8 mouse cellular contexts compared by ENCODE assay signal in the genomic region with DNA sequence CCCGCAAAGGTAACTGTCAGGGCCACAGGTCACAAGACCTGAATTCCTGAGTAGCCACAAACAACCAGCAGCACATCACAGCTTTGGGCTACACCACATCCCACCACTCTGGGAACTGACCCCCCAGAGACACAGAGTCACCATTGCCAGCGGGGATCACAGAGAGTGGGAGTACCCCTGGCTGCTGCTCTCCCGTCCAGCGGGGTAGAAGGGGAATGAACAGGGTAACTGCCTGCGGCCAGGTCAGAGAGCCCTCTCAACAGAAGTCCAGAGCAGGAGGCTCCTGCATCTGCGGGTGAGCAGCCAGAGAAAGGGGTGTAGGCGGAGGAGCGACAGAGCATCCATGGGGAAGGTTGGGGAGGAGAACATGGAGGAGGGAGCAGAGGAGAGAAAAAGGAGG. TPM values are rescaled to one million over a fixed set of nuclear protein-coding genes. Genes with fewer than 3 reads are reported as not detected.
A peak's percentile ranks its signal among the peaks of the same experiment; 100 is the strongest.
DNase-seq lines count a peak whose midpoint lies in the region; ATAC-seq and TF ChIP-seq lines count a peak whose summit lies in the region.

No protein-coding gene starts in this region.

- whole genome bisulfite sequencing in neural tube, embryonic 11.5 days: 14% methylated on average over 8 of the region's 8 CpGs
- 13% methylated on average over 8 of the region's 8 CpGs for WGBS in intestine, postnatal 0 days
- 7% methylated on average over 8 of the region's 8 CpGs for WGBS in neural tube, embryonic 15.5 days

- no peak for TF ChIP-seq CTCF in intestine, postnatal 0 days (IDR thresholded peaks at IDR 0.05; ENCODE audit: low read depth)

- H3K9me3 ChIP-seq in neural tube, embryonic 11.5 days (ENCODE audit: control insufficient read depth, low read length): no peaks in the 10 kb centered on the region
- H3K9me3 ChIP-seq in intestine, postnatal 0 days (ENCODE audit: control insufficient read depth): no peaks in the 10 kb centered on the region
- H3K9me3 ChIP-seq in neural tube, embryonic 15.5 days (replicated peaks): no peaks in the 10 kb centered on the region

- H3K4me1 ChIP-seq in neural tube, embryonic 11.5 days (ENCODE audit: control insufficient read depth, insufficient read depth, low read length): peaks cover 18% of the 10 kb centered on the region
- H3K4me1 ChIP-seq in intestine, postnatal 0 days (replicated peaks; ENCODE audit: control insufficient read depth, insufficient read depth, low read length): 0 out of 2 replicates have a peak, but pooled peaks cover 7% of the 10 kb centered on the region
- peaks cover 58% of the 10 kb centered on the region for H3K4me1 ChIP-seq in neural tube, embryonic 15.5 days

- ATAC-seq in neural tube, embryonic 11.5 days (ENCODE audit: insufficient read depth, low FRiP score, low TSS enrichment): no peak
- ATAC-seq in intestine, postnatal 0 days: no peak
- ATAC-seq in neural tube, embryonic 15.5 days (ENCODE audit: low FRiP score): no peak

- H3K27me3 ChIP-seq in neural tube, embryonic 11.5 days (ENCODE audit: control insufficient read depth, insufficient read depth, low read length): peaks cover 40% of the 10 kb centered on the region
- peaks cover 26% of the 10 kb centered on the region for H3K27me3 ChIP-seq in intestine, postnatal 0 days (replicated peaks; ENCODE audit: control insufficient read depth, insufficient read depth, low read length)
- peaks cover 36% of the 10 kb centered on the region for H3K27me3 ChIP-seq in neural tube, embryonic 15.5 days (replicated peaks)

- H3K27ac ChIP-seq in neural tube, embryonic 11.5 days (ENCODE audit: low read depth, low read length): no peak overlapping the region
- 0 out of 2 replicates have a peak overlapping the region, but pooled peaks have one; percentile 73 for H3K27ac ChIP-seq in intestine, postnatal 0 days (ENCODE audit: low read depth, low read length)
- H3K27ac ChIP-seq in neural tube, embryonic 15.5 days (replicated peaks): peak overlapping the region; percentile 80

- H3K36me3 ChIP-seq in neural tube, embryonic 11.5 days (ENCODE audit: control insufficient read depth, insufficient read depth, low read length): peaks cover 5% of the 10 kb centered on the region
- H3K36me3 ChIP-seq in intestine, postnatal 0 days (ENCODE audit: control insufficient read depth, insufficient read depth): no peaks in the 10 kb centered on the region; the same call in 1 of the 2 replicates
- H3K36me3 ChIP-seq in neural tube, embryonic 15.5 days: peaks cover 13% of the 10 kb centered on the region

- peak overlapping the region; percentile 74 for H3K4me3 ChIP-seq in neural tube, embryonic 11.5 days (ENCODE audit: low read depth, low read length)
- peak overlapping the region; percentile 64 for H3K4me3 ChIP-seq in intestine, postnatal 0 days (ENCODE audit: low read depth, low read length)
- H3K4me3 ChIP-seq in neural tube, embryonic 15.5 days (replicated peaks): peak overlapping the region; percentile 82

- H3K9ac ChIP-seq in neural tube, embryonic 11.5 days (ENCODE audit: low read length): peak overlapping the region; percentile 92
- peak overlapping the region; percentile 87 for H3K9ac ChIP-seq in intestine, postnatal 0 days (ENCODE audit: low read depth, low read length)
- H3K9ac ChIP-seq in neural tube, embryonic 15.5 days (replicated peaks): peak overlapping the region; percentile 98

- DNase-seq in cerebellum, adult 11-12 months: peak; percentile 64
- DNase-seq in cerebellum, postnatal 36 days: no peak
- peak; percentile 11 for DNase-seq in neural tube, embryonic 11.5 days (ENCODE audit: low spot score)
- DNase-seq in neural tube, embryonic 10.5 days (ENCODE audit: extremely low spot score, low spot score): no peak
- DNase-seq in left cerebral cortex, adult 11 months (ENCODE audit: low spot score): no peak
- no peak for DNase-seq in frontal cortex, postnatal 10 days (ENCODE audit: low spot score in 2 of 2)

- peak overlapping the region; percentile 73 for H3K4me2 ChIP-seq in neural tube, embryonic 11.5 days (ENCODE audit: low read depth)
- H3K4me2 ChIP-seq in intestine, postnatal 0 days (replicated peaks; ENCODE audit: low read depth): peak overlapping the region; percentile 96
- H3K4me2 ChIP-seq in neural tube, embryonic 15.5 days: peak overlapping the region; percentile 96

RNA-seq across cellular contexts. Expression of gene Kiss1r, which starts 0.7 kb away (rescaled TPM):
- polyA plus RNA-seq in neural tube, embryonic 11.5 days (2014; fragmentation: Nextera tagmentation; extraction: Ambion mirVana): 0.77 and 0.80 TPM in 2 replicates
- 0.21 and 0.47 TPM in 2 replicates for polyA plus RNA-seq in intestine, postnatal 0 days (2015; fragmentation: Nextera tagmentation; extraction: Ambion mirVana)
- polyA plus RNA-seq in neural tube, embryonic 15.5 days (2015; fragmentation: Nextera tagmentation; extraction: Ambion mirVana): 1.8 and 2.8 TPM in 2 replicates

RNA-seq across cellular contexts. Expression of gene R3hdm4, which starts 4.9 kb away (rescaled TPM):
- 150 and 156 TPM in 2 replicates for polyA plus RNA-seq in neural tube, embryonic 11.5 days (2014; fragmentation: Nextera tagmentation; extraction: Ambion mirVana)
- polyA plus RNA-seq in intestine, postnatal 0 days (2015; fragmentation: Nextera tagmentation; extraction: Ambion mirVana): 62.0 and 62.8 TPM in 2 replicates
- 264 and 288 TPM in 2 replicates for polyA plus RNA-seq in neural tube, embryonic 15.5 days (2015; fragmentation: Nextera tagmentation; extraction: Ambion mirVana)

RNA-seq across cellular contexts. Expression of gene Gm26602, which starts 5.4 kb away (rescaled TPM):
- polyA plus RNA-seq in neural tube, embryonic 11.5 days (2014; fragmentation: Nextera tagmentation; extraction: Ambion mirVana): 14.5 TPM in 1 of 2 replicates, not detected in the other
- 2.9 and 17.9 TPM in 2 replicates for polyA plus RNA-seq in intestine, postnatal 0 days (2015; fragmentation: Nextera tagmentation; extraction: Ambion mirVana)
- 22.7 and 23.6 TPM in 2 replicates for polyA plus RNA-seq in neural tube, embryonic 15.5 days (2015; fragmentation: Nextera tagmentation; extraction: Ambion mirVana)

RNA-seq across cellular contexts. Expression of gene Med16, which starts 7.4 kb away (rescaled TPM):
- 47.7 and 53.6 TPM in 2 replicates for polyA plus RNA-seq in neural tube, embryonic 11.5 days (2014; fragmentation: Nextera tagmentation; extraction: Ambion mirVana)
- polyA plus RNA-seq in intestine, postnatal 0 days (2015; fragmentation: Nextera tagmentation; extraction: Ambion mirVana): 17.0 and 17.8 TPM in 2 replicates
- polyA plus RNA-seq in neural tube, embryonic 15.5 days (2015; fragmentation: Nextera tagmentation; extraction: Ambion mirVana): 44.9 and 46.7 TPM in 2 replicates

RNA-seq across cellular contexts. Expression of gene Arid3a, which starts 10.8 kb away (rescaled TPM):
- 7.0 and 8.5 TPM in 2 replicates for polyA plus RNA-seq in neural tube, embryonic 11.5 days (2014; fragmentation: Nextera tagmentation; extraction: Ambion mirVana)
- polyA plus RNA-seq in intestine, postnatal 0 days (2015; fragmentation: Nextera tagmentation; extraction: Ambion mirVana): 8.7 and 13.2 TPM in 2 replicates
- polyA plus RNA-seq in neural tube, embryonic 15.5 days (2015; fragmentation: Nextera tagmentation; extraction: Ambion mirVana): 2.4 and 5.1 TPM in 2 replicates

Comparison
In these comparisons a context has a peak if more than half of its experiments do, and no peak if none do; other contexts are left out.
1. DNase-seq: peak in cerebellum, adult 11-12 months (single experiment) and neural tube, embryonic 11.5 days (single experiment); none in cerebellum, postnatal 36 days (0 of 2), neural tube, embryonic 10.5 days (single experiment), left cerebral cortex, adult 11 months (single experiment) and frontal cortex, postnatal 10 days (0 of 2).
2. Peak in every context shown above with its lines, with median percentiles within 50 percentile points of each other: H3K4me2 ChIP-seq, H3K4me3 ChIP-seq and H3K9ac ChIP-seq.